Mouse (Mus musculus): ENCODE results near the gene Vamp8. TPM values are rescaled to one million over a fixed set of nuclear protein-coding genes. Genes with fewer than 3 reads are reported as not detected.

Vamp8 gene
- total and polyA plus RNA-seq, 2 experiments from 2014 or later = 17.4 to 39.6 TPM

DNA sequence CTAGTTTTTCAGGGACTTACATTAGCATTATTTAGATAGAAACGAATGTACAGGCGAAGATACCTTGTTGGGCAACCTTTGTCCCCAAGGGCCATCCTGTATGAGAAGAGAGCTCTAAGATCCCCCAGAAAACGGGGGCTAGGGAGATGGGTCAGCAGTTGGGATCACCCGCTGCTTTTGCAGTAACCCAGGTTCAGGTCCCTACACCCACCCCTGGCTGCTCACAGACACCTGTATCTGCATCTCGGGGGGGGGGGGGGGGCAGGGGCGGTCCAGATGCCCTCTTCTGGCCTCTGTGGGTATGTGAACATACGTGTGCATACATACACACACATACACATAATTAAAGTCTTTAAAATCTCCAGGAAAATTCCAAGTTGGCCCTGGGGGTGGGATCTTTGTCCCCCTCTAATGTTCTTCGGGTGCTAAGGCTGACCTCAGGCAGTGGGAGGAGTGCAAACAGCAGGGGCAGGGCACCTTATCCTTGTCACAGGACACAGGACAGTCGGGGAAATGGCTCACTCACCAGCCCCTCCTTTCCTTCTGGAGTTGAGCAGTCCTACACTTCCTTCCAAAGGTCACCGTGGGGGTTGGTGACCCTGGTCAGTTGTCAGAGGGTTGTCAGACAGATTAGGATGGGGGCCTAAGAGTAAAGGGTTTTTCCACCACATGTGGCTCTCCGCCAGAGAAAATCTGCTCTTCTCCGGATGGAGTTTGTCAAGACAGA lies 455 bp upstream of the Vamp8 start:
- Histone ChIP-seq H3K27me3 (ENCODE audit: insufficient read depth, low read length) (peaks cover 7% of the 10 kb centered on the region; the same call in 1 of the 2 replicates), H3K4me1 (ENCODE audit: insufficient read depth, low read length) (0 out of 2 replicates have a peak, but pooled peaks cover 5% of the 10 kb centered on the region), H3K9me3 (ENCODE audit: low read length) (no peaks in the 10 kb centered on the region), H3K36me3 (ENCODE audit: insufficient read depth, low read length) (no peaks in the 10 kb centered on the region), H3K27ac (peak overlapping the region; percentile 67; the same call in 1 of the 2 replicates), H3K9ac (replicated peaks; ENCODE audit: low read length) (0 out of 2 replicates have a peak overlapping the region, but pooled peaks have one; percentile 40), H3K4me2 (ENCODE audit: low read depth, low read length) (peak overlapping the region; percentile 61), H3K4me3 (ENCODE audit: low read length) (peak overlapping the region; percentile 35)
- DNase-seq (ENCODE audit: low spot score) = no peak
- TF ChIP-seq CTCF (IDR thresholded peaks at IDR 0.05; ENCODE audit: low read depth) = 0 out of 2 replicates have a peak, but pooled peaks have one; percentile 1
- ATAC-seq = peak; percentile 46; the same call in 1 of the 2 replicates
- 25% methylated on average over 12 of the region's 12 CpGs for WGBS

DNA sequence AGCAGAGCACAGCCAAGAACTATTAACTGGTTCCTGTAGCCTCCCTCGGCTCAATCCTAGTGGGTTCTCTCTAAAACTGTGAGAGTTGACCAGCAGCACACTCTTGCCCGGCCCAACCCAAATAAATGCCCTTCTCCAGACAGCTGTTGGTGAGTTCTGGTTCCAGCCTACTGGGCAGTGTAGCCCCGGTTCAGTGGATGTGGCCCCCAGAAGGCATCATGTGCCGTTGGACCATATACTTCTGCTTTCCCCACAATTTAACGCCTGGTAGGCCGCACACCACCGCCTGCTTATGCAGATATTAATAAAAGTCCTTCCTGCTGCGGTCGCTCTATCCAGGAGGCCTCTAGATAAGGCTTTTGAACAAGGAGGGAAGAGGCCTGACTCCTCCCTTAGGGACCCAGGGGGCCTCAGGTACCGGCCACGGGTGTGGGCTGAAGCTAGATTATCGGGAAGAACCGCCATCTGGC lies 997 bp downstream of the Vamp8 start:
- DNase-seq (ENCODE audit: low spot score) = no peak
- peaks cover 7% of the 10 kb centered on the region; the same call in 1 of the 2 replicates for H3K27me3 ChIP-seq (ENCODE audit: insufficient read depth, low read length)
- peak overlapping the region; percentile 61 for H3K4me2 ChIP-seq (ENCODE audit: low read depth, low read length)
- no peak for TF ChIP-seq CTCF (IDR thresholded peaks at IDR 0.05; ENCODE audit: low read depth)
- no peaks in the 10 kb centered on the region for H3K36me3 ChIP-seq (ENCODE audit: insufficient read depth, low read length)
- H3K4me1 ChIP-seq (ENCODE audit: insufficient read depth, low read length) = 0 out of 2 replicates have a peak, but pooled peaks cover 5% of the 10 kb centered on the region
- 35% methylated on average over 13 of the region's 13 CpGs for WGBS
- H3K27ac ChIP-seq = peak overlapping the region; percentile 67; the same call in 1 of the 2 replicates
- no peaks in the 10 kb centered on the region for H3K9me3 ChIP-seq (ENCODE audit: low read length)
- peak; percentile 33; the same call in 1 of the 2 replicates for ATAC-seq
- peak overlapping the region; percentile 35 for H3K4me3 ChIP-seq (ENCODE audit: low read length)
- H3K9ac ChIP-seq (replicated peaks; ENCODE audit: low read length) = peak overlapping the region; percentile 40

GRCm38 (mm10) chr6:72388791-72389329 lies 1.6 kb downstream of the Vamp8 start:
- DNase-seq (ENCODE audit: low spot score) (no peak), ATAC-seq (no peak)
- no peak for TF ChIP-seq CTCF (IDR thresholded peaks at IDR 0.05; ENCODE audit: low read depth)
- Histone ChIP-seq H3K27me3 (ENCODE audit: insufficient read depth, low read length) (peaks cover 7% of the 10 kb centered on the region; the same call in 1 of the 2 replicates), H3K27ac (no peak overlapping the region), H3K4me2 (ENCODE audit: low read depth, low read length) (no peak overlapping the region), H3K9ac (replicated peaks; ENCODE audit: low read length) (no peak overlapping the region; the same call in 1 of the 2 replicates), H3K4me3 (ENCODE audit: low read length) (no peak overlapping the region), H3K36me3 (ENCODE audit: insufficient read depth, low read length) (no peaks in the 10 kb centered on the region), H3K9me3 (ENCODE audit: low read length) (no peaks in the 10 kb centered on the region), H3K4me1 (ENCODE audit: insufficient read depth, low read length) (0 out of 2 replicates have a peak, but pooled peaks cover 5% of the 10 kb centered on the region)
- 90% methylated on average over 6 of the region's 6 CpGs for WGBS

DNA sequence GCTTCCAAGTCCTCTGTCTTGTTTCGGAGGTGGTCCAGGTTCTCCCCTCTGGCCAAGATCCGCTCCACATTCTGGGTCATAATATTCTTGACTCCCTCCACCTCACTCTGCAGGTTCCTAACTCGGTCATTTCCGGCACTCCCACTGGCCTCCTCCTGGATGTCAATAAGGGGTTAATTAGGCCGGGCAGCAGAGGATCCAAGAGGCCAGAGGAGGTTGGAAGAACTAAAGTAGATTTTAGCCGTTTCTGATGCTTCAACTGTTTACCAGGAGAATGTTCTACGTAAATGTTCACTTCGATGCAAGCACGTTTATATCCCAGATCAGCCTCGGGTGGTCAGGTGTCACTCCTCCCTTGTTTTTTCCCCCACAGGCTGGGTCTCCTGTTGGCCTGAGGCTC lies 2.2 kb downstream of the Vamp8 start:
- WGBS = 76% methylated on average over 10 of the region's 10 CpGs
- Histone ChIP-seq H3K4me3 (ENCODE audit: low read length) (no peak overlapping the region), H3K9ac (replicated peaks; ENCODE audit: low read length) (no peak overlapping the region), H3K9me3 (ENCODE audit: low read length) (no peaks in the 10 kb centered on the region), H3K4me2 (ENCODE audit: low read depth, low read length) (no peak overlapping the region), H3K27ac (no peak overlapping the region), H3K4me1 (ENCODE audit: insufficient read depth, low read length) (0 out of 2 replicates have a peak, but pooled peaks cover 5% of the 10 kb centered on the region), H3K27me3 (ENCODE audit: insufficient read depth, low read length) (peaks cover 7% of the 10 kb centered on the region; the same call in 1 of the 2 replicates), H3K36me3 (ENCODE audit: insufficient read depth, low read length) (no peaks in the 10 kb centered on the region)
- TF ChIP-seq CTCF (IDR thresholded peaks at IDR 0.05; ENCODE audit: low read depth) = no peak
- ATAC-seq = no peak
- DNase-seq (ENCODE audit: low spot score) = no peak

- WGBS = 71% methylated on average over 3 of the region's 3 CpGs
- H3K9ac ChIP-seq (replicated peaks; ENCODE audit: low read length) = no peak overlapping the region
- H3K36me3 ChIP-seq (ENCODE audit: insufficient read depth, low read length) = no peaks in the 10 kb centered on the region
- H3K27me3 ChIP-seq (ENCODE audit: insufficient read depth, low read length) = peaks cover 7% of the 10 kb centered on the region; the same call in 1 of the 2 replicates
- H3K27ac ChIP-seq = no peak overlapping the region
- no peak overlapping the region for H3K4me3 ChIP-seq (ENCODE audit: low read length)
- H3K9me3 ChIP-seq (ENCODE audit: low read length) = no peaks in the 10 kb centered on the region
- no peak for TF ChIP-seq CTCF (IDR thresholded peaks at IDR 0.05; ENCODE audit: low read depth)
- H3K4me1 ChIP-seq (ENCODE audit: insufficient read depth, low read length) = 0 out of 2 replicates have a peak, but pooled peaks cover 5% of the 10 kb centered on the region
- DNase-seq (ENCODE audit: low spot score) (no peak), ATAC-seq (no peak)
- H3K4me2 ChIP-seq (ENCODE audit: low read depth, low read length) = no peak overlapping the region
These were observed 2.7 kb downstream of the Vamp8 start for GRCm38 (mm10) chr6:72387816-72388215.

- no peaks in the 10 kb centered on the region for H3K9me3 ChIP-seq (ENCODE audit: low read length)
- H3K4me3 ChIP-seq (ENCODE audit: low read length) = no peak overlapping the region
- peaks cover 7% of the 10 kb centered on the region; the same call in 1 of the 2 replicates for H3K27me3 ChIP-seq (ENCODE audit: insufficient read depth, low read length)
- no peak for TF ChIP-seq CTCF (IDR thresholded peaks at IDR 0.05; ENCODE audit: low read depth)
- WGBS = 93% methylated on average over 2 of the region's 2 CpGs
- no peak overlapping the region for H3K9ac ChIP-seq (replicated peaks; ENCODE audit: low read length)
- H3K36me3 ChIP-seq (ENCODE audit: insufficient read depth, low read length) = no peaks in the 10 kb centered on the region
- no peak overlapping the region for H3K4me2 ChIP-seq (ENCODE audit: low read depth, low read length)
- no peak overlapping the region for H3K27ac ChIP-seq
- ATAC-seq (no peak), DNase-seq (ENCODE audit: low spot score) (no peak)
- H3K4me1 ChIP-seq (ENCODE audit: insufficient read depth, low read length) = 0 out of 2 replicates have a peak, but pooled peaks cover 5% of the 10 kb centered on the region
These were observed 3.9 kb downstream of the Vamp8 start for GRCm38 (mm10) chr6:72386561-72386960.
